Mouse (Mus musculus): ENCODE measurements around the gene Gm11992. TPM values are rescaled to one million over a fixed set of nuclear protein-coding genes. Genes with fewer than 3 reads are reported as not detected.

The Gm11992 gene
- total RNA-seq, 2 experiments from 2014 or later, result not detected

DNA sequence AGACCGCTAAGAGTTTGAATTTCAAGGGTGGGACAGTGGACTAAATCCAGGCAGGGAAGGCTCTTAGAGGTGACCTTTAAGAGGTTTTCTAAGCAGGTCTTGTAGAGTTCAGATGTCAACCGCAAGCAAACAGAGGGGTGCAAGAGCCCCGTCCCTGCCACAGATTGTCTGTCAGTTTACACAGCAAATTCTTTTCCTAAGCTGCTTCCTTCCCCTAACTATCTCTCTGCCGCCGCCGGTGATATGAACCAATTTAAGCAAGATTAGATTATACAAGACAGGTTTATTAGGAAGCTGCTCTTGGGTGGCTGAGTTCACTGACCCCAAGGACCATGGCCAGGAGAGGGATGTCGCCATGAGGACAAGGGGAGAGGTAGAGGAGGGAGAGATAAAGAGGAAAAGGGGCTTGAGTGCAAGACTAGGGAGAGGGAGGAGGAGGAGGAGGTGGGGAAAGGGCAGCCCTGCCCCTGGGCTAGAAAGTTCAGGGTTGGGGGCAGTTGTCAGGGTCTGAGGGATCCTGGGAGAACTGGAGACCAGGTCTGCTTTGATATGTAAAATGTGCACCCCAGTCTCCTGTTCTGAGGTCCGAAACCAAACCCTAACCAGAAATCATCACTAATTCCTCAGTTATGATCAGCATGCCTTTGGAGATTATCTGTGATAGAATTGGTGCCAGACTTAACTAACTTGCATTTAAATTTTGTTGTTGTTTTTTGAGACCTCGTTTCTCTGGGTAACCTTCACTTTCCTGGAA lies 67.2 kb downstream of the Gm11992 start:
- intact Hi-C loops (cut with DNase I), result no loop called here
- DNase-seq, result no peak

DNA sequence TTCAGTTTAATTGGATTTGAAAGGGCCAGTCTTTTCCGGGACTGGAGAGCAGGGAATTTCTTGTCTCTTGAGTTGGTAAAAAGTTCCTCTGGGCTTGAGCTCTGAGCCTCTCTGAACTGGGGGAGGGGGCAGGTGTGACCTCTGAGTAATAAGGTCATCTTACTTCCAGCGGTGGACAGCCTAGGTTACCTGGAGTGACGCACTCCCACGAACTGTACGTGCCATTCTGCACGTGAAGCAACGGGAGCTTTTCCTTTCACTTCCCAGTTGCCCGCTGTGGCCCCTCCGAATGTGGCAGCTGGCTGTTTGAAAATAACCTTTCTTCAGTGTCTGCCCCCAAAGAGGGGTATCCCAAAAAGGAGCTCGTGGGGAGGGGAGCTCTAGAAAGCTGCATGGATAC lies 67.7 kb downstream of the Gm11992 start:
- intact Hi-C loops (cut with DNase I), result no loop called here
- no peak for DNase-seq

DNA sequence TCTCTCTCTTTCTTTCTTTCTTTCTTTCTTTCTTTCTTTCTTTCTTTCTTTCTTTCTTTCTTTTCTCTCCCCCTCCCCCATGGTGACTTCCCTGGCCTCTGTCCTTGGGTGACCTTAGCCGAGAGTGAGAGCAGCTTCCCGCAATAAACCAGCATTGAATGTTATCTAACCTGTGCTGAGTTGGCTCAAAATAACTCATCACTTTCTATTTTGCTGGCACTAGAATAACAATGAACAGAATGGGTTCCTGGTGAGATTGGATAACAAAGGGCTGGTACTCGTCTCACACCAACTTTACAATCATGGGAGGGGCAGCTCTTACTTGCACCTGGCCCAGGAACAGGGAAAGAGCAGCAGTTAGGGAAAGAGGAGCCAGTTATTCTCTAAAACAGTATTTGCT lies 68.5 kb downstream of the Gm11992 start:
- intact Hi-C loops (cut with DNase I), result no loop called here
- DNase-seq, result no peak

DNA sequence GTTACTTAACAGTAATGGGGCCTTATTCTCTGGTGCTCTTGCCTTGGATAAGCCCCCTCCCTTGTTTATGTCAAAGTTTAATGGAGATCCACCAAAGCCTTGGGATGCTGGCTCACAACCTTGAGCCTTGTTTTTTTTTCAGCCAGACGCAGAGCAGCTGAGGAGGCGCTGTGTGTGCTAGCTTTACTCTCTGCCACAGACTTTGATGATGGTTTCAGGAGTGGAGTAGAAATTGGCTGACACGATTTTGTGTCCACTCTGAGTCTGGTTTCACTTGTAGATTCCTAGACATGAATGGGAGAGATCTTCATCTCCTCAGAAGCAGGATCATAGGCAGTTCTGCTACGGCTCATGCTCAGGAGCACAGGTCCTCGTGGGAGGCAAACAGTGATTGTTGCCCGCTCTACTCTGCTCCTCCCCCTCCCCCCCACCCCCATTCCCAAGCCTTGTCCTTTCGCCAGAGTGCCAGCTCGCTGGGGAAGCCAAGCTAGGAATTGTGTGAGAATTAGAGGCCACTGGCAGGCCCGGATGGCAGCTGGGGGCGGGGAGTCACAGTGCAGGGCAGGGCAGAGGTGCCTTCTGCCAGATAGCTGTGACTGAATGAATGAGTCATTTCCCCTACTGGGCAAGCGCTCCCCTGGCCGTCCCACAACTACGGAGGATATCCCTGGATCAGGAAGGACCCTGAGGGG lies 69.1 kb downstream of the Gm11992 start:
- intact Hi-C loops (cut with DNase I), result no loop called here
- DNase-seq, result peak in 1 of 2 experiments; percentile 37

DNA sequence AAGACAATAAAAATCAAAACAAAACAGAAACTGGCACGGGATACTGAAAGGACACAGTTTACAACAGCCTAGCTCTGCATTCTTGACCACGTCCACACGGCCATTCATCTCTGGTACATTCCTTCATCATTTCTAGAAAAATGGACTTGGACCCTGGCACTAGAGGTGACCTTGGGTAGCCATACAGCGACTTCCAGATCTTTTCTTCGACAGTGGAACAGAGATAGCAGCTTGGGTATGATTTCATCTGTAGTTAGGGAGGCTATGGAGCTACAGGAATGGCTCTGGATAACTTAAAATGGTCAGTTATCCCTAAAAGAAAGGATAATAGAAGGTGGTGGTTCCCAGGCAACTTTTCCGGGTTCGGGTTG lies 69.6 kb downstream of the Gm11992 start, which contains the start of gene Upp1:
TSS of gene Upp1 (plus strand) at position 54 of the 371 bp plus-strand sequence.
- intact Hi-C loops (cut with DNase I), result no loop called here
- DNase-seq, result no peak

DNA sequence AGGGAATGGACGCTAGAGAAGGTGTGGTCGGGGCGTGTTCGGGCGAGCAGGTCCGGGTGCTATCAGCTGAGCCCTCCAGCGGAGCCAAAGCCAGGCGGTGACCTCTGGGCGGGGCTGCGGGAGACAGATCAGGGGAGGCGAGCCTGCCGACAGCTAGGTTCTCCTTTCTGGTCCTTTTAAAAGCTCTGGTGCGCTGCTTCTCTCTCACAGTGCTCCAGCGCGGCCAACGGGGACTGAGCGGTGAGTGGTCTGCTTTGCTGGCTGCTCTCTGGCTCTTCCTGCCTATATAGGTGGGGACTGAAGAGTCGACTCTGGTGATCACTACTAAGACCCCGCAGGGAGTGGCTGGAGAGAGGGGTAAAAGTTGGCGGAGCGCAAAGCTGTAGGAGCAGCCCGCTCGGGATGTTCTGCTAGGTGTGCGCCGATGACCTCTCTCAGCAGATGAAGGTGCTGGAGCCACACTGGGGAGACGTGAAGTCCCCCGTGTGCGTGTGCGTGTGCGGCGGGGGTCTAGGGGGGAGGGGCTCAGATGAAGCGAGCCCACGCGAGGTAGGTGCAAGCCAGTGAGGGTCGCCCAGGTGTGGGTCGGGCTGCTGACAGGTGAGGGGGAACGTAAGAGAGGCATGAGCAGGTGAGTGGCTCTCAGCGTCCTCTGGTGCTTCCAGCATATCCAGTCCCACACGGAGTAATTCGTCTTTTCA lies 70.2 kb downstream of the Gm11992 start:
- intact Hi-C loops (cut with DNase I), result no loop called here
- DNase-seq, result no peak

Other genes with a start within 250 kb of the Gm11992 start
- gene Pkd1l1, start 75.3 kb upstream of the Gm11992 start, total RNA-seq (2021), result not detected
- gene Hus1, start 37.4 kb upstream of the Gm11992 start, total RNA-seq (2021), result 1 to 10 TPM; 7.0 to 7.7 TPM
- not detected for gene Sun3, start 397 bp downstream of the Gm11992 start, total RNA-seq (2021)
- gene Upp1, start 69.5 kb downstream of the Gm11992 start, total RNA-seq (2021), result under 1 TPM; 0.37 to 0.41 TPM
- gene Abca13, start 143.3 kb downstream of the Gm11992 start, total RNA-seq (2021), result not detected